Mouse (Mus musculus): ENCODE data around the gene Vsig4. TPM values are rescaled to one million over a fixed set of nuclear protein-coding genes. Genes with fewer than 3 reads are reported as not detected.
A peak's percentile ranks its signal among the peaks of the same experiment; 100 is the strongest.
"Not testable (repeated sequence)": the region's sequence is repeated elsewhere in the genome, so short reads cannot be mapped to it uniquely, and the experiment has no call there.

Vsig4 gene
- total RNA-seq (2021), result not detected
- long read RNA-seq, experiment 1, result 0 reads
- long read RNA-seq, experiment 2, result 0 reads

DNA sequence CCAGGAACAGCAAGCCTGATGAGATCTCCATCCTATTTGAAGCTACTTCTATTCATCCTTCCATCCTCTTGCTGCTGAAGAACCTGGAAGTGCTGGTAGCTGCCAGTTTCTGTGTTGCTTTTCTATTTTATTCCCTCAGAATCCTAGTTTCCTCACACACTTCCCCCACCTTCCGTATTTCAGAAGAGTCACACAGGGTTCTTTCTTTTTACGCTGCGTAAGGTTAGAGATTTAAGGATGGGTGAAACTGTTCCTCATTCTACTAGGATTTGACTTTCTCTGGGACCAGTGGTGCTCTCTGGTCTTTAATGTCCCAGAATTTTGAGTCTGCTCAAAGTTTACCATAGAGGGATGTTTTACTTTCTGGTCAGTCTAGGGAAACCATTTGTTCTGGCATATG, at the start of gene Vsig4:
TSS of gene Vsig4 (minus strand) at position 101 of the 400 bp plus-strand sequence.
- DNase-seq (ENCODE audit: low spot score in 2 of 2), result no peak
- intact Hi-C loops (cut with DNase I), result no loop called here

DNA sequence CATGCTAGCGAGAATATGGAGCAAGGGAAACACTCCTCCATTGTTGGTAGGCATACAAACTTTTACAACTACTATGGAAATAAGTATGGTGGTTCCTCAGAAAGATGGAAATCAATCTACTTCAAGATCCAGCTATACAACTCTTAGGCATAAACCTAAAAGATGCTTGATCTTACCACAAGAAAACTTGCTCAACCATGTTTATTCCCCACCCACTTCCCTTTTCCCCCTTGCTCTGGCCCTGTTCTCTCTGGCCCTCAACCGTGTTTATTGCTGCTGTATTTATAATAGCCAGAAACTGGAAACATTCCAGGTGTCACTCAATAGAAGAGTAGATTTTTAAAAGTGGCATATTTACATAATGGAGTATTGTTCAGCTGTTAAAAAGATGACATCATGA, 45.9 kb upstream of the Vsig4 start:
- no peak for DNase-seq (ENCODE audit: low spot score in 2 of 2)
- intact Hi-C loops (cut with DNase I), result no loop called here

DNA sequence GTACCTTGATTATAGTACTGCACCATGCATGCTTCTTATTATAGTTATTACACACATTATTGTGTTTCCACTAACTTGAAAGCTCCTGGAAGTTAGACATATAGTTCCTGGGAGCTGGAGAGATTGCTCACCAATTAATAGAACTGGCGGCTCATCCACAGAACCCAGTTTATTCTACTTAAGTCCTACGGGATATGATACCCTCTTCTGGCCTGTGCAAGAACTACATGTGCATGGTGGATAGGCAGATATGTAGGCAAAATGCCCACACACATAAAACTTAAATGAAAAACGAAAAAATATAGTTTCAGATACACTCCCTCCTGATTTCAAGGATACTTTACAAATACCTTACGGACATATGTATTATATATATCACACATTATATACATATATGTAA, 36.5 kb upstream of the Vsig4 start:
- intact Hi-C loops (cut with DNase I), result no loop called here
- peak; percentile 5 to 8 for DNase-seq (ENCODE audit: low spot score in 2 of 2)

DNA sequence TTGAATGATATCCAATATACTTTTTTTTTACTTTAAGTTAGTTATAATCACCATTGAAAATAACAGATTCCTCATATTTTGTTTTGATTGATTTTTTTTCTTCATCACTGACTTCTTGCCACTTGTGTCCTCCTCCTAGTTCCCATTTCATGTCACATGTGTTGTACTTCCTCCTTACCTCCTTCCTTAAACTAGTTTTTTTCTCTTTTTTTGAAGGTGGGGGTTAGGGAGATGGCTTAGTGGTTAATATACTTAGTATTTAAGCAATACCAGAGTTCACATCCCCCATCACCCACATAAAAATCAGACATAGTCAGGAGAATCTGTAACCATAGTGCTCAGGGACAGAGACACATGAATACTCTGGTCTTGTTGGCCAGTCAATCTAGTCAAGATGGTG, 36.7 kb downstream of the Vsig4 start:
- intact Hi-C loops (cut with DNase I), result no loop called here
- no peak for DNase-seq (ENCODE audit: low spot score in 2 of 2)

DNA sequence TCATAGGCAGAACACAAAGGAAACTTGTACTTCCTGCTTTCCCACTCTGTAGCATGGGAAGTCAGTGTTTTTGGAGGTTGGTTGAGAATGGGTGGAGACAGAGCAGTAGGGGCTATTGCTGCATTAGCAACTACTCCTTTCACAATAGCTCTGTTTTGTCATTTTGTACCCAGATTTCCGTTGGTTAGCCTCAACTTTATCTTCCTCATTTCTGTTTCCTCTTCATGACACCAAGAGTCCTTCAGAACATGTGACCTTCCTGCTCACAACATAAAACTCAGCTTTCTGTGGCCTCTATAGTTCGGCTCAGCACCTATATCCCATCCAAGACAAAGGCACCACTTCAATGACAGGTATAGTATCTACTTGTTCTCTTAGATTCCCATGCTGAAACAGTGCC, 53.6 kb downstream of the Vsig4 start:
- no peak for DNase-seq (ENCODE audit: low spot score in 2 of 2)
- intact Hi-C loops (cut with DNase I), result no loop called here

DNA sequence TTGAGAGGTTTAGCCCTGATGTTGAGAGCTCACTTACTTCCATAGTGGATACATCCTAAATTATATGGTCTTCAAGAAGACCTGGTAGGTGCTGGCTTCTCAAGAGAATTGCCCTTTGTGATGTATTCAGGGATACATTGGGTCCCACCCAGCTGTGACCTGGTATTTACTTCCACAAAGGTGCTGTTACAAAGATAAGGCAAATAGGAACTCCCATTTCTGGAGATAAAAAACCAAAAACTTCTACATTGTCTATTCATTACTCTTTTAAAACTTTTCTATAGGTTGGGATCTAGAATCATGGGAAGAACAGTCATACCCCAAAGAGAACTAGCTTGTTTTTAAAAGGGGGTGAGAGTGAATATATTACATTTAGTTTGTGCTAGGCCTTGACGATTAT, 54.2 kb downstream of the Vsig4 start:
- intact Hi-C loops (cut with DNase I), result no loop called here
- no peak for DNase-seq (ENCODE audit: low spot score in 2 of 2)

DNA sequence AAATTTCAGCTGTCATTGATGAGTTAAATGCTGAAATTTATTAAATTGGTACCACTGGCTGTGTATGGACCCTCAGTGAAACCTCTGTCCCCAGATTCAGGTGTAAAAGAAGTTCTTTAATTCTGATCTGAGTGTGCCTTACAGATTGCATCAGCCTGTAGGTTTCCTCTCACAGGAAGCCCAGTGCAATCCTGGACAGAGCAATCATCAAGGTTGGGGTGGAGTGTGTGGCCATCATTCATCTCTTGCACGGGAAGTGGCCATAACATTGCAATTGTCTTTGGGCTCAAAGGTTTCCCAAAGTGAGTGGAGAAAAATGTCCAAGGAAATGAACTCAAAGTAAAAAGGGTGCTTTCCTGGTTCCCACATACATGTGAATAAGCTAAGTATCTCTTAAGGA, 57.5 kb downstream of the Vsig4 start:
- DNase-seq (ENCODE audit: low spot score in 2 of 2), result no peak
- intact Hi-C loops (cut with DNase I), result no loop called here

DNA sequence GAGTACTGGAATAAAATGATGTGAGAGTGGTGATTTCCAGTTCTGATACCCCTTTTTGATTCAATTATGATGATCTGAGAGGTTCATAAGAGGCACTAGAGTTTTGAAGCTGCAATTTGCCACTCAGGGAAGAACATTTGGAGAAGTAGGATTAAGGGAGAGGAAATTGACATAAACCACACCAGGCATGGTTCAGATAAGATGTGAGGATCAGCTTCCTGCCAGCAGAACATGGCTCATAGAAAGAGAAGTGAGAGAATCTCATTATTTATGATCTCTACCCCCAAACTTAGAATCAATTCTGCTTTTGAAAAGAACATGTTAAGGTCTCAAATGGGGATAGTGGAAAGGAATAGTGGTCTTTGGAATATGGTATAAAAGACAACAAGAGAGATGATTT, 66.2 kb downstream of the Vsig4 start:
- intact Hi-C loops (cut with DNase I), result no loop called here

DNA sequence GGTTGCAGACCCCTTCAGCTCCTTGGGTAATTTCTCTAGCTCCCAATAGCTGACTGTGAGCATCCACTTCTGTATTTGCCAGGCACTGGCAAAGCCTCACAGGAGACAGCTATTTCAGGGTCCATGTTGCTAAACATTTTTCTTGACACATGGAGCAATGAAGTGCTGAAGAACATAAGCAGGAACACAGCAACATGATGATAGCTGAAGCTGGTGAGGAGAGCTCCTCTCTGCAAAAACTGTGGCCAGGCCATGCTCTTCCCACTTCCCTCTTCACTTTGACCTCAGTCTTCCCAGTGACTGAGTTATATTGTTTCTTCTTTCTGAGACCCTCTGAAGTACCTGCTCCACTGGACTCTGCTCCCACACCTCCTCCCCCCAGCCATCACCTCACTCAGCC, 67.8 kb downstream of the Vsig4 start:
- intact Hi-C loops (cut with DNase I), result no loop called here
- DNase-seq (ENCODE audit: low spot score in 2 of 2), result no peak

More for the DNA sequence above, 66.2 kb downstream of the Vsig4 start:
- DNase-seq (ENCODE audit: low spot score in 2 of 2), result no peak

DNA sequence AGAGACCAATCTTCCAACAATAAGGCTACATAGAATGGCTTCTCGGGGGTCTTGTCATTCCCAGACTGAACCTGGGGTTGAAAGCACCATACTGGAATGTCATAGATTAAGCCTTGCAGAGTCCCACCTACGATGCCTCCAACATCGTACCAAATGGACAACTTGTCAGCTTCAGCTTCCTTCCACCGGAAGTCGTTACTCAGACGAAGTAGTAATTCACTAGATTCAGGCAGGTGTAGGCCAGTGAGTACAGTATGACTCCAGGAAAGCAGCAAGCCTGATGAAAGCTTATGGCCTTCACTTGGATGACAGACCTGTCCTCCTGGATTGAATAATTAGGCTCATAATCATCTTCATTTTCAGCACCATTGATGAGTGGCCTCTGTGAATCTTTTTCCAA, 69.0 kb downstream of the Vsig4 start:
- no peak for DNase-seq (ENCODE audit: low spot score in 2 of 2)
- intact Hi-C loops (cut with DNase I), result no loop called here

DNA sequence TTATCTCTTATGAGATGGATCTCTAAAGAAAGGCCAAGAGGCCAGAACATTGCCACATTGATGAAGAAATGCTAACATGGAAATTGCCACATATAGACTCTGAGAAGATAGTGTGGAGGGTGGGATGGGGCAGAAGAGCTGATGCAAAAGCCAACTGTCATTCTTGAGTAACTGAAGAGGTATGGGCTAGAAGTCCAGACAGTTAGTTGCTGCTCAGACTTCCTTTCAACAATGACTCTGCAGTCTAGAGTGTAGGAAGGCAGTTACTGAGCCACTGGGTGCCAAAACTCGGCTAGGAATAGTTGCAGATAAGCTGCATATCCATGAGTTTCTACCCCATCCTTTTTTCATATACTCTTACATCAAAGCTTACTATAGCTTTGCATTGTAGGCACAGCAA, 75.2 kb downstream of the Vsig4 start:
- intact Hi-C loops (cut with DNase I), result no loop called here
- DNase-seq (ENCODE audit: low spot score in 2 of 2), result no peak

DNA sequence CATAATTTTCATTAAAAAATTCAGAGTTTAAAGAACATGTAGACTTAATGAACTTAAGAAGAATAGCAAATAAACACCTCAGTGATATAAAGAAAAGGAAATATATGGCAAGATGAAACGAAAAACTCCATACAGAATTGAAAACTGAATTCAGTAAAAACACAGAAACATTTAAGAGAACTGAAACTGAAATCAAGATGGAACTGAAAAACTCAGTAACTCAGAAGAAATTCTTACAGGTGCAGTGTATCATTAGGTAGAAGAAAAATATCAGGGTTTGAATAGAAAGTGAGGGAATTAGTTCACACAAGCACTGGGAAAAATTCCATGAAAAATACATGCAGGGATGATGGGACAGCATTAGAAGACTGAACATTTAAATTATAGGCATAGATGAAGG, 86.4 kb downstream of the Vsig4 start:
- intact Hi-C loops (cut with DNase I), result no loop called here
- DNase-seq (ENCODE audit: low spot score in 2 of 2), result no peak

DNA sequence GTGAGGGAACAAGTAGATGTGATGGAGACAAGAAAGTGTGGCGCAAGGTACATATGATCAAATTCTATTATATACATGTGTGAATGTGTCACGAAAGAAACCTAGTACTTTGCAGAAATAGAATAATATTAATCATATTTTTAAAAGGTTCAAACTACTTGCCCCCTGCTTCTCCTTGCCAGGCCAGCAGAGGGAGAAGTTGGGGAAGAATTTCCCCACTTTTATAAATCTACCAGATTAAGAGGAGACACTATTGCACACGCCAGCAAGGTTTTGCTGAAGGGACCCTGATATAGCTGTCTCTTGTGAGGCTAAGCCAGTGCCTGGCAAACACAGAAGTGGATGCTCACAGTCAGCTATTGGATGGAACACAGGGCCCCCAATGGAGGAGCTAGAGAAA, 88.1 kb downstream of the Vsig4 start:
- intact Hi-C loops (cut with DNase I); DNase-seq (ENCODE audit: low spot score in 2 of 2): not testable (repeated sequence)

Small RNAs within 50 kb of the gene (microRNA-seq; reads per million reads assigned to microRNA genes)
- gene Mir223, result 15.1 to 17.9 reads per million in 2 experiments

Other genes with a start within 250 kb of the Vsig4 start
- 10 to 100 TPM; 21.4 to 21.8 TPM for gene Msn, start 197.4 kb downstream of the Vsig4 start, total RNA-seq (2021)
- 1 to 10 TPM; 2.1 to 2.6 TPM for gene Heph, start 161.9 kb upstream of the Vsig4 start, total RNA-seq (2021)
- gene Hsf3, start 162.9 kb upstream of the Vsig4 start, total RNA-seq (2021), result not detected

All from left cerebral cortex, postnatal 14 days (tissue).